In genomic region chr10:64750791-64751190, GRCm38 (mm10) we compare ENCODE assay signal across 9 mouse cellular contexts.
DNase-seq lines count a peak whose midpoint lies in the region; ATAC-seq and TF ChIP-seq lines count a peak whose summit lies in the region.
"Had no signal": no experiment of that assay in that cellular context is flagged by ENCODE, and none has a peak within 500 bp of the region (broad histone marks: within the 10 kb centered on the region; RNA-seq: fewer than 3 reads in every experiment).

No protein-coding gene starts in this region.

- no peaks in the 10 kb centered on the region for H3K9me3 ChIP-seq in forebrain, postnatal 0 days (ENCODE audit: low read length)
- H3K9me3 ChIP-seq in forebrain, embryonic 15.5 days = no peaks in the 10 kb centered on the region
- H3K9me3 ChIP-seq: neural tube, embryonic 13.5 days had no signal

- no peak overlapping the region for H3K9ac ChIP-seq in forebrain, postnatal 0 days
- H3K9ac ChIP-seq in forebrain, embryonic 15.5 days (replicated peaks) = no peak overlapping the region
- H3K9ac ChIP-seq: neural tube, embryonic 13.5 days had no signal

- ATAC-seq in forebrain, postnatal 0 days = no peak; the same call in 1 of the 2 replicates
- ATAC-seq in forebrain, embryonic 15.5 days (replicated peaks) = no peak; the same call in 1 of the 2 replicates

- WGBS in forebrain, postnatal 0 days = 33% methylated on average over 5 of the region's 5 CpGs
- WGBS in forebrain, embryonic 15.5 days = 40% methylated on average over 5 of the region's 5 CpGs

- no peaks in the 10 kb centered on the region for H3K27me3 ChIP-seq in forebrain, postnatal 0 days (ENCODE audit: insufficient read depth, low read length)
- no peaks in the 10 kb centered on the region for H3K27me3 ChIP-seq in forebrain, embryonic 15.5 days
- H3K27me3 ChIP-seq: neural tube, embryonic 13.5 days had no signal

- H3K4me2 ChIP-seq in forebrain, postnatal 0 days (ENCODE audit: low read depth) = no peak overlapping the region
- no peak overlapping the region for H3K4me2 ChIP-seq in forebrain, embryonic 15.5 days (replicated peaks)
- H3K4me2 ChIP-seq: neural tube, embryonic 13.5 days had no signal

- peak; percentile 68 for DNase-seq in forebrain, postnatal 0 days
- peak; percentile 9 for DNase-seq in ovary, postnatal 14 days (ENCODE audit: low spot score)
- no peak for DNase-seq in ovary, adult 18-20 months (ENCODE audit: low spot score)
- DNase-seq in embryo, embryonic 10 days (ENCODE audit: low spot score) = peak; percentile 72
- DNase-seq in layer of hippocampus, postnatal 14 days (ENCODE audit: low spot score in 2 of 2) = peak; percentile 16 to 47
- peak; percentile 30 to 32 for DNase-seq in right cerebral cortex, postnatal 10 days (ENCODE audit: low spot score in 2 of 2)
- no peak for DNase-seq in ovary, postnatal 36 days (ENCODE audit: low spot score)

- H3K27ac ChIP-seq in forebrain, postnatal 0 days (ENCODE audit: low read depth, low read length) = no peak overlapping the region
- no peak overlapping the region for H3K27ac ChIP-seq in forebrain, embryonic 15.5 days (replicated peaks)
- H3K27ac ChIP-seq: neural tube, embryonic 13.5 days had no signal

- H3K36me3 ChIP-seq in forebrain, postnatal 0 days (ENCODE audit: insufficient read depth) = no peaks in the 10 kb centered on the region
- H3K36me3 ChIP-seq in forebrain, embryonic 15.5 days = no peaks in the 10 kb centered on the region
- H3K36me3 ChIP-seq: neural tube, embryonic 13.5 days had no signal

- no peak overlapping the region for H3K4me3 ChIP-seq in forebrain, postnatal 0 days (ENCODE audit: low read depth, low read length)
- H3K4me3 ChIP-seq in forebrain, embryonic 15.5 days = no peak overlapping the region
- H3K4me3 ChIP-seq: neural tube, embryonic 13.5 days had no signal

- no peaks in the 10 kb centered on the region for H3K4me1 ChIP-seq in forebrain, postnatal 0 days (ENCODE audit: insufficient read depth)
- no peaks in the 10 kb centered on the region for H3K4me1 ChIP-seq in forebrain, embryonic 15.5 days
- H3K4me1 ChIP-seq: neural tube, embryonic 13.5 days had no signal

- peak; percentile 72 for TF ChIP-seq CTCF in forebrain, postnatal 0 days (IDR thresholded peaks at IDR 0.05; ENCODE audit: low read depth)

Comparison
In these comparisons a context has a peak if more than half of its experiments do, and no peak if none do; other contexts are left out.
1. DNase-seq: peak in forebrain, postnatal 0 days (single experiment), ovary, postnatal 14 days (single experiment), embryo, embryonic 10 days (single experiment), layer of hippocampus, postnatal 14 days (2 of 2) and right cerebral cortex, postnatal 10 days (2 of 2); none in ovary, adult 18-20 months (single experiment) and ovary, postnatal 36 days (single experiment).